Mouse (Mus musculus): Measurements from ENCODE around the gene Snx11. TPM values are rescaled to one million over a fixed set of nuclear protein-coding genes. Genes with fewer than 3 reads are reported as not detected.
A peak's percentile ranks its signal among the peaks of the same experiment; 100 is the strongest.

Gene Snx11
- polyA plus RNA-seq, 1 experiment from 2014 or later = 7.0 TPM

DNA sequence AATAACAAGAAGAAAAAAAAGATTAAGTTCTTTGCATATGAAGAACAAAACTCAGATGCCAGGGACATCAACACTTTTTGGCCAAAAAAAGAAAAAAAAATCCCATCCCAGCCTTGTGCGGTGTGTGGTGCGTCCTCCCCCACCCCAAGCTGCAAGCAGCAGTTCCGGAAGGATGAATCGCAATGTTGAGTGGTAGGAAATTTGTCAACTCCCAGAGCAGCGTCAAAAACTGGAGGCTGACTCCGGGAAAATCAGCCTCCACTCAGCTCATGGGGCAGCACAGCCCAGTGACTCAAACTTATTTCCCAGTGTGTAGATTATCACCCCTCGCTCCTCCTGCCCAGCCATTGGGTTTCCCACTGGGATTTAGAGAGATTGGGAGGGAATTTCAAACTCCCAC lies 15.4 kb downstream of the Snx11 start:
- Histone ChIP-seq H3K9me3 (ENCODE audit: low read length) (no peaks in the 10 kb centered on the region), H3K4me1 (ENCODE audit: insufficient read depth) (0 out of 2 replicates have a peak, but pooled peaks cover 6% of the 10 kb centered on the region), H3K36me3 (replicated peaks; ENCODE audit: insufficient read depth, low read length) (no peaks in the 10 kb centered on the region), H3K4me3 (ENCODE audit: low read depth, low read length) (no peak overlapping the region), H3K27ac (ENCODE audit: low read depth) (no peak overlapping the region), H3K27me3 (ENCODE audit: insufficient read depth, low read length) (no peaks in the 10 kb centered on the region), H3K4me2 (ENCODE audit: low read depth, low read length) (no peak overlapping the region), H3K9ac (replicated peaks) (no peak overlapping the region)
- no peak for ATAC-seq
- TF ChIP-seq CTCF (IDR thresholded peaks at IDR 0.05; ENCODE audit: low read depth) = no peak
- no peak for TF ChIP-seq EP300 (IDR thresholded peaks at IDR 0.05; ENCODE audit: low read depth)
- DNase-seq = no peak
- WGBS (ENCODE audit: insufficient replicate concordance) = 59% methylated on average over 7 of the region's 7 CpGs

GRCm38 (mm10) chr11:96760042-96760441 lies 17.3 kb downstream of the Snx11 start:
- H3K27ac ChIP-seq (ENCODE audit: low read depth) = no peak overlapping the region
- 0 out of 2 replicates have a peak, but pooled peaks cover 6% of the 10 kb centered on the region for H3K4me1 ChIP-seq (ENCODE audit: insufficient read depth)
- H3K9ac ChIP-seq (replicated peaks) = no peak overlapping the region
- no peak overlapping the region for H3K4me3 ChIP-seq (ENCODE audit: low read depth, low read length)
- no peaks in the 10 kb centered on the region for H3K36me3 ChIP-seq (replicated peaks; ENCODE audit: insufficient read depth, low read length)
- H3K4me2 ChIP-seq (ENCODE audit: low read depth, low read length) = no peak overlapping the region
- ATAC-seq = peak; percentile 45
- H3K9me3 ChIP-seq (ENCODE audit: low read length) = no peaks in the 10 kb centered on the region
- no peaks in the 10 kb centered on the region for H3K27me3 ChIP-seq (ENCODE audit: insufficient read depth, low read length)
- DNase-seq = peak; percentile 37
- TF ChIP-seq CTCF (IDR thresholded peaks at IDR 0.05; ENCODE audit: low read depth) (peak; percentile 94), EP300 (IDR thresholded peaks at IDR 0.05; ENCODE audit: low read depth) (no peak)
- 39% methylated on average over 3 of the region's 3 CpGs for WGBS (ENCODE audit: insufficient replicate concordance)

- Histone ChIP-seq H3K4me2 (ENCODE audit: low read depth, low read length) (no peak overlapping the region), H3K36me3 (replicated peaks; ENCODE audit: insufficient read depth, low read length) (no peaks in the 10 kb centered on the region), H3K4me1 (ENCODE audit: insufficient read depth) (no peaks in the 10 kb centered on the region), H3K27ac (ENCODE audit: low read depth) (no peak overlapping the region), H3K27me3 (ENCODE audit: insufficient read depth, low read length) (no peaks in the 10 kb centered on the region), H3K9ac (replicated peaks) (no peak overlapping the region), H3K4me3 (ENCODE audit: low read depth, low read length) (no peak overlapping the region), H3K9me3 (ENCODE audit: low read length) (no peaks in the 10 kb centered on the region)
- no peak for DNase-seq
- TF ChIP-seq CTCF (IDR thresholded peaks at IDR 0.05; ENCODE audit: low read depth) (no peak), EP300 (IDR thresholded peaks at IDR 0.05; ENCODE audit: low read depth) (no peak)
- ATAC-seq = no peak
- WGBS (ENCODE audit: insufficient replicate concordance) = 67% methylated on average over 5 of the region's 5 CpGs
These were observed 19.0 kb downstream of the Snx11 start for GRCm38 (mm10) chr11:96758402-96758801.

DNA sequence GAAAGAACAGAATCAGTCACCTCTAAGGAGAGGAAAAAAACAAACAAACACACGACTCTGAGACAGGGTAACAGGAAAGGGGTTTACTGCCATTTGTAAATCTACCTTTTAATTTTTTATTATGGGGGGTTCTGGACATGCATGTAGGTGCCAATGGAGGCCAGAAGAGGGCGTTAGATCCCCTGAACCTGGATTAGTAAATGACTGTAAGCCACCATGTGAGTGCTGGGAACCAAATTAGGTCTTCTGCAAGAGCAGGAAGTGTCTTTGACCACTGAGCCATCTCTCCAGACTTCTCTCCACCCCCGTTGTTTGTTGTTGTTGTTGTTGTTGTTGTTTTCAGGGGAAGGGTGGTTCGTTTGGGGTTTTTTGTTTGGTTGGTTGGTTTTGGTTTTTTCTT lies 19.9 kb downstream of the Snx11 start:
- ATAC-seq = no peak

DNA sequence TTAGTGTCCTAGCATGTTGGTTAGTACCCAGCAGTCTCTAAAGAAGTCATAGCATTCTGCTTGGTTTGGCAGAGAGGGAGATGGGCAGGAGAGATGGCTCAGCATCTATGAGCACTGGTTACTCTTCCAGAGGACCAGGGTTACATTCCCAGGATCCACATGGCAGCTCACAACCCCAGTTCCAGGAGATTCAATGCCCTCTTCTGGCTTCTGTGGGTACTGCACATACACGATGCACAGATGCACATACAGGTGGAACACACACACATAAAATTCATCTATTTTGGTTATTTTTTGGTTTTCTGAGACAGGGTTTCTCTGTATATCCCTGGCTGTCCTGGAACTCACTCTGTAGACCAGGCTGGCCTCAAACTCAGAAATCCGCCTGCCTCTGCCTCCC lies 22.1 kb downstream of the Snx11 start:
- Histone ChIP-seq H3K9ac (replicated peaks) (no peak overlapping the region), H3K9me3 (ENCODE audit: low read length) (no peaks in the 10 kb centered on the region), H3K27ac (ENCODE audit: low read depth) (no peak overlapping the region), H3K4me3 (ENCODE audit: low read depth, low read length) (no peak overlapping the region), H3K4me2 (ENCODE audit: low read depth, low read length) (no peak overlapping the region), H3K4me1 (ENCODE audit: insufficient read depth) (no peaks in the 10 kb centered on the region), H3K36me3 (replicated peaks; ENCODE audit: insufficient read depth, low read length) (no peaks in the 10 kb centered on the region), H3K27me3 (ENCODE audit: insufficient read depth, low read length) (no peaks in the 10 kb centered on the region)
- ATAC-seq (no peak), DNase-seq (no peak)
- TF ChIP-seq EP300 (IDR thresholded peaks at IDR 0.05; ENCODE audit: low read depth) (no peak), CTCF (IDR thresholded peaks at IDR 0.05; ENCODE audit: low read depth) (peak; percentile 25; the same call in 1 of the 2 replicates)
- WGBS (ENCODE audit: insufficient replicate concordance) = 83% methylated on average over 2 of the region's 2 CpGs

More for the DNA sequence above, 19.9 kb downstream of the Snx11 start:
- Histone ChIP-seq H3K4me2 (ENCODE audit: low read depth, low read length) (no peak overlapping the region), H3K27ac (ENCODE audit: low read depth) (no peak overlapping the region), H3K36me3 (replicated peaks; ENCODE audit: insufficient read depth, low read length) (no peaks in the 10 kb centered on the region), H3K4me1 (ENCODE audit: insufficient read depth) (no peaks in the 10 kb centered on the region), H3K9ac (replicated peaks) (no peak overlapping the region), H3K4me3 (ENCODE audit: low read depth, low read length) (no peak overlapping the region), H3K9me3 (ENCODE audit: low read length) (no peaks in the 10 kb centered on the region), H3K27me3 (ENCODE audit: insufficient read depth, low read length) (no peaks in the 10 kb centered on the region)
- DNase-seq = no peak
- WGBS (ENCODE audit: insufficient replicate concordance) = 50% methylated on average over 4 of the region's 4 CpGs
- no peak for TF ChIP-seq EP300 (IDR thresholded peaks at IDR 0.05; ENCODE audit: low read depth)
- no peak for TF ChIP-seq CTCF (IDR thresholded peaks at IDR 0.05; ENCODE audit: low read depth)

DNA sequence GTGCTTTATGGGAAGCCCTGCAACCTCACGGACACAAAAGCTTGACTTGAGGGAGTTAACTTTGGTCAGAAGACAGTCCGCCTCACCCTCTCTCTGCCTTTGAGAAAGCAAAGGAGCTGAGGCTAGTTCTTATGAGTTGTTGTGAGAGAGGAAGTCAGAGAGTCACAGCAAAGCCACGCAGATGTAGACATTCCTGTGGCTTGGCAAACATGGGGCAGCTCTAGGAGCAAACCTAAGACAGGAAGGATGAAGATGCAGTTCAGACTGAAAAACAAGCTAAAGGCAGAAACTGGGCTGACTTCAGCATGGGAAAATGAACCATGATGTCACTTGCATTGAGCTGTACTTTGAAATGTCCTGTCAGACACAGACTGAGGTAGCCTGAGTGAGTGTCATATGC lies 29.8 kb downstream of the Snx11 start:
- H3K4me1 ChIP-seq (ENCODE audit: insufficient read depth) = no peaks in the 10 kb centered on the region
- no peak overlapping the region for H3K4me2 ChIP-seq (ENCODE audit: low read depth, low read length)
- no peaks in the 10 kb centered on the region for H3K36me3 ChIP-seq (replicated peaks; ENCODE audit: insufficient read depth, low read length)
- no peak for ATAC-seq
- no peak overlapping the region for H3K27ac ChIP-seq (ENCODE audit: low read depth)
- H3K27me3 ChIP-seq (ENCODE audit: insufficient read depth, low read length) = peaks cover 8% of the 10 kb centered on the region; the same call in 1 of the 2 replicates
- H3K9me3 ChIP-seq (ENCODE audit: low read length) = no peaks in the 10 kb centered on the region
- TF ChIP-seq EP300 (IDR thresholded peaks at IDR 0.05; ENCODE audit: low read depth) (no peak), CTCF (IDR thresholded peaks at IDR 0.05; ENCODE audit: low read depth) (no peak)
- WGBS (ENCODE audit: insufficient replicate concordance) = 38% methylated on average over 3 of the region's 3 CpGs
- no peak for DNase-seq
- H3K4me3 ChIP-seq (ENCODE audit: low read depth, low read length) = no peak overlapping the region
- no peak overlapping the region for H3K9ac ChIP-seq (replicated peaks)

DNA sequence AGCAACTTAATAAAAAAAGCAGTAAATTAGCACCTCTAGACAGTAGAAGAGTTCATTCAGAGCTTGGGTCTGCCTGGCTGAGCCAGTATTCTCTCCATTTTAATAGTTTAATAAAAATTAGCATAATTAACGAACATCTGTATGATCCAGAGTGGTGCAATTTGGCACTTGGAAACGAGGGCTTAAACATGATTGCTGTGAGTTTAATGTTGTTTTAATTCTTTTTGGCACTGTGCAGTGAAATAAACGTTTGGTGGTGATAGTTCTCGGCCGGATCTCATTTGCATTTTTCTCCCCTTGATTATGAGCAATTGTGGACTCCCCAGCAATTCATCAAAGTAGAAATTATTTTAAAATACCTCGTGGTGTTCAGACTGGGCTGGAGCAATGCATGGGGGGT lies 30.7 kb downstream of the Snx11 start:
- H3K4me1 ChIP-seq (ENCODE audit: insufficient read depth) = no peaks in the 10 kb centered on the region
- H3K4me2 ChIP-seq (ENCODE audit: low read depth, low read length) = no peak overlapping the region
- H3K9ac ChIP-seq (replicated peaks) = no peak overlapping the region
- H3K27ac ChIP-seq (ENCODE audit: low read depth) = no peak overlapping the region
- no peaks in the 10 kb centered on the region for H3K9me3 ChIP-seq (ENCODE audit: low read length)
- ATAC-seq = no peak
- TF ChIP-seq CTCF (IDR thresholded peaks at IDR 0.05; ENCODE audit: low read depth) (no peak), EP300 (IDR thresholded peaks at IDR 0.05; ENCODE audit: low read depth) (no peak)
- 66% methylated on average over 6 of the region's 6 CpGs for WGBS (ENCODE audit: insufficient replicate concordance)
- no peak overlapping the region for H3K4me3 ChIP-seq (ENCODE audit: low read depth, low read length)
- H3K36me3 ChIP-seq (replicated peaks; ENCODE audit: insufficient read depth, low read length) = no peaks in the 10 kb centered on the region
- DNase-seq = no peak
- peaks cover 12% of the 10 kb centered on the region; the same call in 1 of the 2 replicates for H3K27me3 ChIP-seq (ENCODE audit: insufficient read depth, low read length)
